Mouse (Mus musculus): Measurements from ENCODE around the gene Mylk. TPM values are rescaled to one million over a fixed set of nuclear protein-coding genes. Genes with fewer than 3 reads are reported as not detected.
A peak's percentile ranks its signal among the peaks of the same experiment; 100 is the strongest.

Gene Mylk
- total RNA-seq, 2 experiments from 2014 or later, result 37.8 to 45.8 TPM

GRCm38 (mm10) chr16:35022242-35023137, 277.5 kb downstream of the Mylk start, which contains the start of gene Hacd2:
Hacd2 (plus strand) TSS chr16:35022428.
- peak; percentile 97 to 98 for DNase-seq

GRCm38 (mm10) chr16:35023138-35023735, 278.2 kb downstream of the Mylk start:
- DNase-seq, result no peak

GRCm38 (mm10) chr16:35024300-35024699, 279.3 kb downstream of the Mylk start:
- no peak for DNase-seq

GRCm38 (mm10) chr16:35025347-35025746, 280.3 kb downstream of the Mylk start:
- no peak for DNase-seq

GRCm38 (mm10) chr16:35033241-35033640, 288.2 kb downstream of the Mylk start:
- no peak for DNase-seq

- no peak for DNase-seq
Observed at GRCm38 (mm10) chr16:35033809-35034577, 289.0 kb downstream of the Mylk start.

GRCm38 (mm10) chr16:35034971-35035370, 290.0 kb downstream of the Mylk start:
- DNase-seq, result no peak

- DNase-seq, result no peak
Observed at GRCm38 (mm10) chr16:35036754-35037153, 291.7 kb downstream of the Mylk start.

GRCm38 (mm10) chr16:35038343-35039057, 293.5 kb downstream of the Mylk start:
- no peak for DNase-seq

- DNase-seq, result no peak
Observed at GRCm38 (mm10) chr16:35040154-35040553, 295.1 kb downstream of the Mylk start.

- DNase-seq, result no peak
Observed at GRCm38 (mm10) chr16:35041001-35041400, 296.0 kb downstream of the Mylk start.

GRCm38 (mm10) chr16:35046081-35046775, 301.2 kb downstream of the Mylk start:
- DNase-seq, result no peak

GRCm38 (mm10) chr16:35047272-35047969, 302.4 kb downstream of the Mylk start:
- no peak for DNase-seq

- no peak for DNase-seq
Observed at GRCm38 (mm10) chr16:35051066-35051465, 306.1 kb downstream of the Mylk start.

Other genes starting within 250 kb of the Mylk start
- 10 to 100 TPM in 1 of 2 experiments, 1 to 10 TPM in 1; 6.1 to 17.5 TPM for gene Kalrn, start 171.7 kb upstream of the Mylk start, total RNA-seq (2021)
- gene Ropn1, start 95.3 kb upstream of the Mylk start, total RNA-seq (2021), result not detected
- 1 to 10 TPM; 2.3 to 2.7 TPM for gene Ccdc14, start 54.6 kb upstream of the Mylk start, total RNA-seq (2021)